Comparison of ENCODE assay signal across 9 mouse cellular contexts in genomic region chr6:140519488-140520159, GRCm38 (mm10).
DNase-seq lines count a peak whose midpoint lies in the region; ATAC-seq and TF ChIP-seq lines count a peak whose summit lies in the region.
"Had no signal": no experiment of that assay in that cellular context is flagged by ENCODE, and none has a peak within 500 bp of the region (broad histone marks: within the 10 kb centered on the region; RNA-seq: fewer than 3 reads in every experiment).

No protein-coding gene starts in this region.

- no peaks in the 10 kb centered on the region for H3K36me3 ChIP-seq in lung, embryonic 14.5 days (ENCODE audit: insufficient read depth)
- no peaks in the 10 kb centered on the region for H3K36me3 ChIP-seq in forebrain, postnatal 0 days (ENCODE audit: insufficient read depth)
- no peaks in the 10 kb centered on the region for H3K36me3 ChIP-seq in midbrain, embryonic 16.5 days (ENCODE audit: control insufficient read depth, insufficient read depth, low read length)
- H3K36me3 ChIP-seq in intestine, postnatal 0 days (ENCODE audit: control insufficient read depth, insufficient read depth) = no peaks in the 10 kb centered on the region

- H3K9me3 ChIP-seq in lung, embryonic 14.5 days (ENCODE audit: low read depth, low read length) = no peaks in the 10 kb centered on the region
- no peaks in the 10 kb centered on the region for H3K9me3 ChIP-seq in forebrain, postnatal 0 days (ENCODE audit: low read length)
- no peaks in the 10 kb centered on the region for H3K9me3 ChIP-seq in midbrain, embryonic 16.5 days (replicated peaks; ENCODE audit: control insufficient read depth, low read length, poor library complexity, severe bottlenecking)
- no peaks in the 10 kb centered on the region for H3K9me3 ChIP-seq in intestine, postnatal 0 days (ENCODE audit: control insufficient read depth)

- TF ChIP-seq CTCF in lung, embryonic 14.5 days (IDR thresholded peaks at IDR 0.05; ENCODE audit: low read depth) = no peak
- TF ChIP-seq CTCF in forebrain, postnatal 0 days (IDR thresholded peaks at IDR 0.05; ENCODE audit: low read depth) = no peak
- no peak for TF ChIP-seq CTCF in intestine, postnatal 0 days (IDR thresholded peaks at IDR 0.05; ENCODE audit: low read depth)

- WGBS in lung, embryonic 14.5 days = 32% methylated on average over 10 of the region's 10 CpGs
- 34% methylated on average over 10 of the region's 10 CpGs for WGBS in forebrain, postnatal 0 days
- 31% methylated on average over 10 of the region's 10 CpGs for WGBS in midbrain, embryonic 16.5 days
- 56% methylated on average over 10 of the region's 10 CpGs for WGBS in intestine, postnatal 0 days

- peak; percentile 57 for ATAC-seq in lung, embryonic 14.5 days (ENCODE audit: insufficient read depth)
- peak; percentile 86 for ATAC-seq in forebrain, postnatal 0 days
- ATAC-seq in midbrain, embryonic 16.5 days = peak; percentile 27; the same call in 1 of the 2 replicates
- ATAC-seq in intestine, postnatal 0 days = no peak

- H3K4me1 ChIP-seq in lung, embryonic 14.5 days (ENCODE audit: insufficient read depth) = peaks cover 9% of the 10 kb centered on the region; the same call in 1 of the 2 replicates
- no peaks in the 10 kb centered on the region; the same call in 1 of the 2 replicates for H3K4me1 ChIP-seq in forebrain, postnatal 0 days (ENCODE audit: insufficient read depth)
- H3K4me1 ChIP-seq in midbrain, embryonic 16.5 days (ENCODE audit: control insufficient read depth, insufficient read depth, low read length) = peaks cover 14% of the 10 kb centered on the region
- H3K4me1 ChIP-seq in intestine, postnatal 0 days (replicated peaks; ENCODE audit: control insufficient read depth, insufficient read depth, low read length) = peaks cover 3% of the 10 kb centered on the region; the same call in 1 of the 2 replicates

- DNase-seq in lung, embryonic 14.5 days = peak; percentile 26
- no peak for DNase-seq in lung, postnatal 4 days
- peak; percentile 81 to 83 for DNase-seq in cerebellum, postnatal 36 days
- peak; percentile 24 for DNase-seq in forebrain, postnatal 0 days
- no peak for DNase-seq in spleen, adult 18-20 months
- DNase-seq in layer of hippocampus, postnatal 14 days (ENCODE audit: low spot score in 2 of 2) = no peak

- no peak overlapping the region for H3K4me2 ChIP-seq in lung, embryonic 14.5 days
- no peak overlapping the region for H3K4me2 ChIP-seq in forebrain, postnatal 0 days (ENCODE audit: low read depth)
- no peak overlapping the region for H3K4me2 ChIP-seq in midbrain, embryonic 16.5 days (ENCODE audit: low read length)
- H3K4me2 ChIP-seq in intestine, postnatal 0 days (replicated peaks; ENCODE audit: low read depth) = no peak overlapping the region

- H3K4me3 ChIP-seq in lung, embryonic 14.5 days (ENCODE audit: low read depth, low read length) = no peak overlapping the region
- no peak overlapping the region for H3K4me3 ChIP-seq in forebrain, postnatal 0 days (ENCODE audit: low read depth, low read length)
- H3K4me3 ChIP-seq in midbrain, embryonic 16.5 days (ENCODE audit: low read depth, low read length) = no peak overlapping the region
- no peak overlapping the region for H3K4me3 ChIP-seq in intestine, postnatal 0 days (ENCODE audit: low read depth, low read length)

- H3K27ac ChIP-seq in lung, embryonic 14.5 days (ENCODE audit: low read depth) = no peak overlapping the region
- no peak overlapping the region for H3K27ac ChIP-seq in forebrain, postnatal 0 days (ENCODE audit: low read depth, low read length)
- H3K27ac ChIP-seq in midbrain, embryonic 16.5 days (ENCODE audit: low read length) = peak overlapping the region; percentile 30; the same call in 1 of the 2 replicates
- H3K27ac ChIP-seq in intestine, postnatal 0 days (ENCODE audit: low read depth, low read length) = no peak overlapping the region
- H3K27ac ChIP-seq: macrophage had no signal

- no peaks in the 10 kb centered on the region for H3K27me3 ChIP-seq in lung, embryonic 14.5 days (ENCODE audit: insufficient read depth, low read length)
- no peaks in the 10 kb centered on the region for H3K27me3 ChIP-seq in forebrain, postnatal 0 days (ENCODE audit: insufficient read depth, low read length)
- H3K27me3 ChIP-seq in midbrain, embryonic 16.5 days (ENCODE audit: control insufficient read depth, insufficient read depth, low read depth, low read length) = no peaks in the 10 kb centered on the region
- H3K27me3 ChIP-seq in intestine, postnatal 0 days (replicated peaks; ENCODE audit: control insufficient read depth, insufficient read depth, low read length) = no peaks in the 10 kb centered on the region

- H3K9ac ChIP-seq in lung, embryonic 14.5 days = no peak overlapping the region
- no peak overlapping the region for H3K9ac ChIP-seq in forebrain, postnatal 0 days
- H3K9ac ChIP-seq in midbrain, embryonic 16.5 days (ENCODE audit: low read depth, low read length) = no peak overlapping the region
- no peak overlapping the region for H3K9ac ChIP-seq in intestine, postnatal 0 days (ENCODE audit: low read depth, low read length)

Comparison
In these comparisons a context has a peak if more than half of its experiments do, and no peak if none do; other contexts are left out.
1. DNase-seq: peak in lung, embryonic 14.5 days (single experiment), cerebellum, postnatal 36 days (2 of 2) and forebrain, postnatal 0 days (single experiment); none in lung, postnatal 4 days (0 of 2), spleen, adult 18-20 months (0 of 2) and layer of hippocampus, postnatal 14 days (0 of 2).